14 mouse cellular contexts compared by ENCODE assay signal in the genomic region with DNA sequence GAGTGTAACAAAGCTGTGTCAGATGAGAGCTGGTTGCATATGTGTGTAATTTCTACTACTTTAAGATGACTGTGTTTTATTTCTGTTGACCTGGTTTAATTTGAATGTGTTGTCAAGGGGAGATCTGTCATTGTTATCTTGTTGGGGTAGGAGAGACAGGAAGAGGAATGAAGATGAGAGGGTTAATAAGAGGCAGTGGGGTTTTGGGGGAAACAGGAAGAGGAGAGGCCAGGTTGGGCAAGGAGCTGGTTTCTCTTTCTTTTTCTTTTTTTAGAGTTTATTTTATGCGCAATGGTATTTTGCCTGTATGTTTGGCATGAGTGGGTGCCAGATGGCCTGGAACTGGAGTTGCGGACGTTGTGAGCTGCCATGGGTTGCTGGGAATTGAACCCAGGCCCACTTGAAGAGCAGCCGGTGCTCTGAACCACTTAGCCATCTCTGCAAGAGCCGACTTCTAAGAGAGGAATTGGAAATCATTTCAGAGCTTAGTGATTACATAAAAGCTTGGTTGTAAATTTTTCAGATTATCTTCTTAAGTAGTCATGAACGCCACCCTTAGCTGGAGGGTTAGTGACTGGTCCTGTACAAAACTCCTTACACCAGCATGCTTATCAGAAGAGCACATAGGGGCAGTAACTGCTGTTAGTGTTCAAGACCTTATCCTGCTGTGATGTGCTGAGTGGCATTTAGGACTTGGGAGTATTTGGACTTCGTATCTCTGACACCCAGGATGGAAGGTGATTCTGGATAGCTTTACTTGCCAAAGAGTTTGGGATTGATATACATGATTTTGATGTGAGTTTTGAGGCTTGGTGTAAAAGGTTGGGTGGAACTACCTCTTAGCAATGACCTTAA.
DNase-seq lines count a peak whose midpoint lies in the region; ATAC-seq and TF ChIP-seq lines count a peak whose summit lies in the region.
"Had no signal": no experiment of that assay in that cellular context is flagged by ENCODE, and none has a peak within 500 bp of the region (broad histone marks: within the 10 kb centered on the region; RNA-seq: fewer than 3 reads in every experiment).

No protein-coding gene starts in this region.

- WGBS in bone marrow, adult 2 months = 30% methylated on average over 7 of the region's 7 CpGs
- WGBS in midbrain, embryonic 15.5 days = 90% methylated on average over 7 of the region's 7 CpGs

- H3K36me3 ChIP-seq in megakaryocyte, embryonic 14.5 days (replicated peaks; ENCODE audit: low read length) = peaks cover 3% of the 10 kb centered on the region
- no peaks in the 10 kb centered on the region for H3K36me3 ChIP-seq in midbrain, embryonic 15.5 days (replicated peaks)
- H3K36me3 ChIP-seq: midbrain, embryonic 10.5 days had no signal

- no peak overlapping the region for H3K9ac ChIP-seq in midbrain, embryonic 15.5 days

- no peak overlapping the region for H3K4me2 ChIP-seq in midbrain, embryonic 15.5 days

- H3K27me3 ChIP-seq in megakaryocyte, embryonic 14.5 days (replicated peaks) = no peaks in the 10 kb centered on the region
- no peaks in the 10 kb centered on the region for H3K27me3 ChIP-seq in midbrain, embryonic 15.5 days (replicated peaks)

- no peak for ATAC-seq in midbrain, embryonic 15.5 days (replicated peaks)
- ATAC-seq: forebrain, embryonic 16.5 days; hindbrain, postnatal 0 days had no signal

- no peak for TF ChIP-seq POLR2A in bone marrow, adult 2 months (IDR thresholded peaks at IDR 0.05; ENCODE audit: borderline replicate concordance, control insufficient read depth, low read depth, low read length)

- peak overlapping the region; percentile 48 for H3K4me3 ChIP-seq in bone marrow, adult 2 months (replicated peaks; ENCODE audit: control insufficient read depth, low read depth, low read length)
- H3K4me3 ChIP-seq in megakaryocyte, embryonic 14.5 days (replicated peaks) = peak overlapping the region; percentile 24
- no peak overlapping the region for H3K4me3 ChIP-seq in midbrain, embryonic 15.5 days
- H3K4me3 ChIP-seq: midbrain, embryonic 10.5 days had no signal

- no peaks in the 10 kb centered on the region; the same call in 1 of the 2 replicates for H3K4me1 ChIP-seq in bone marrow, adult 2 months (ENCODE audit: control insufficient read depth, insufficient read depth, low read length)
- peaks cover 40% of the 10 kb centered on the region for H3K4me1 ChIP-seq in megakaryocyte, embryonic 14.5 days
- peaks cover 23% of the 10 kb centered on the region for H3K4me1 ChIP-seq in midbrain, embryonic 15.5 days

- H3K27ac ChIP-seq in bone marrow, adult 2 months (ENCODE audit: control insufficient read depth, insufficient read depth, low read depth, low read length, poor library complexity) = no peak overlapping the region
- no peak overlapping the region for H3K27ac ChIP-seq in midbrain, embryonic 15.5 days
- H3K27ac ChIP-seq: hindbrain, postnatal 0 days; midbrain, embryonic 10.5 days; stomach, postnatal 0 days had no signal

- no peak for TF ChIP-seq CTCF in bone marrow, adult 2 months (IDR thresholded peaks at IDR 0.05; ENCODE audit: control insufficient read depth, insufficient read depth, low read length)

- peak; percentile 58 for DNase-seq in CD4-positive helper T cell, adult 2 months (ENCODE audit: low read depth, low spot score)
- peak; percentile 42 to 64 for DNase-seq in cerebellum, postnatal 25 days
- no peak for DNase-seq in adrenal gland, adult (ENCODE audit: inconsistent age in 2 of 2, low spot score in 1 of 2)
- DNase-seq in layer of hippocampus, adult 18-20 months (ENCODE audit: low spot score in 2 of 2) = no peak
- no peak for DNase-seq in left cerebral cortex, adult 18-20 months (ENCODE audit: low spot score in 2 of 2)
- DNase-seq: adrenal gland, adult 2 months; right cerebral cortex, postnatal 14 days had no signal

- H3K9me3 ChIP-seq in megakaryocyte, embryonic 14.5 days = no peaks in the 10 kb centered on the region
- no peaks in the 10 kb centered on the region for H3K9me3 ChIP-seq in midbrain, embryonic 15.5 days
- H3K9me3 ChIP-seq: midbrain, embryonic 10.5 days had no signal

Comparison
In these comparisons a context has a peak if more than half of its experiments do, and no peak if none do; other contexts are left out.
1. DNase-seq: peak in CD4-positive helper T cell, adult 2 months (single experiment) and cerebellum, postnatal 25 days (2 of 2); none in adrenal gland, adult (0 of 2), layer of hippocampus, adult 18-20 months (0 of 2) and left cerebral cortex, adult 18-20 months (0 of 2).